In genomic region chr16:30090200-30090865, GRCm38 (mm10) we compare ENCODE assay signal across 24 mouse cellular contexts. TPM values are rescaled to one million over a fixed set of nuclear protein-coding genes. Genes with fewer than 3 reads are reported as not detected.
DNase-seq lines count a peak whose midpoint lies in the region; ATAC-seq and TF ChIP-seq lines count a peak whose summit lies in the region.
"Had no signal": no experiment of that assay in that cellular context is flagged by ENCODE, and none has a peak within 500 bp of the region (broad histone marks: within the 10 kb centered on the region; RNA-seq: fewer than 3 reads in every experiment).

No protein-coding gene starts in this region.

- no peak for TF ChIP-seq CTCF in C2C12 (IDR thresholded peaks at IDR 0.05; ENCODE audit: control insufficient read depth, insufficient read depth, insufficient read length)
- TF ChIP-seq CTCF in left cerebral cortex, adult 2 months (IDR thresholded peaks at IDR 0.05): no peak
- TF ChIP-seq CTCF in kidney, adult 2 months (conservative IDR thresholded peaks at IDR 0.05; ENCODE audit: insufficient read depth, insufficient read length, low read depth, low read length): no peak

- TF ChIP-seq POLR2A in kidney, adult 2 months (IDR thresholded peaks at IDR 0.05; ENCODE audit: low read depth, low read length): no peak

- intact Hi-C loops in left cerebral cortex, adult 2 months (cut with DNase I): no loop called here

- H3K4me2 ChIP-seq in heart, embryonic 11.5 days: no peak overlapping the region
- H3K4me2 ChIP-seq: heart, embryonic 12.5 days; limb, embryonic 13.5 days; stomach, embryonic 15.5 days had no signal

- H3K9ac ChIP-seq in heart, embryonic 11.5 days (ENCODE audit: low read depth, low read length): no peak overlapping the region
- H3K9ac ChIP-seq: heart, embryonic 12.5 days; limb, embryonic 13.5 days; liver, embryonic 14.5 days; stomach, embryonic 15.5 days had no signal

- H3ac ChIP-seq in C2C12 (ENCODE audit: control insufficient read depth, insufficient read length, low read depth): no peak overlapping the region

- WGBS in heart, embryonic 11.5 days (ENCODE audit: insufficient replicate concordance): 79% methylated on average over 9 of the region's 9 CpGs
- WGBS in kidney, adult 2 months: 84% methylated on average over 9 of the region's 9 CpGs

- no peaks in the 10 kb centered on the region for H3K27me3 ChIP-seq in C2C12 (ENCODE audit: control insufficient read depth, insufficient read depth, insufficient read length)
- no peaks in the 10 kb centered on the region; the same call in 1 of the 2 replicates for H3K27me3 ChIP-seq in heart, embryonic 11.5 days (ENCODE audit: control insufficient read depth, insufficient read depth, low read length)
- H3K27me3 ChIP-seq in kidney, adult 2 months (replicated peaks; ENCODE audit: control insufficient read depth, insufficient read depth, low read length): no peaks in the 10 kb centered on the region
- H3K27me3 ChIP-seq: limb, embryonic 13.5 days; stomach, embryonic 15.5 days had no signal

- no peak overlapping the region for H3K4me3 ChIP-seq in C2C12 (ENCODE audit: insufficient read depth, poor library complexity, severe bottlenecking)
- no peak overlapping the region for H3K4me3 ChIP-seq in left cerebral cortex, adult 2 months
- no peak overlapping the region for H3K4me3 ChIP-seq in heart, embryonic 11.5 days (ENCODE audit: low read depth, low read length)
- no peak overlapping the region for H3K4me3 ChIP-seq in kidney, adult 2 months (ENCODE audit: insufficient read depth, low read depth, low read length)
- H3K4me3 ChIP-seq: heart, embryonic 12.5 days; limb, embryonic 13.5 days; myocyte; stomach, embryonic 15.5 days had no signal

- H3K36me3 ChIP-seq in C2C12 (ENCODE audit: control insufficient read depth, insufficient read depth): no peaks in the 10 kb centered on the region
- no peaks in the 10 kb centered on the region for H3K36me3 ChIP-seq in heart, embryonic 11.5 days (ENCODE audit: control insufficient read depth, insufficient read depth, low read length)
- H3K36me3 ChIP-seq in kidney, adult 2 months (ENCODE audit: control insufficient read depth, insufficient read depth, low read length): no peaks in the 10 kb centered on the region
- H3K36me3 ChIP-seq: heart, embryonic 12.5 days; limb, embryonic 13.5 days; stomach, embryonic 15.5 days had no signal

- H3K79me3 ChIP-seq in C2C12 (ENCODE audit: low read depth): no peaks in the 10 kb centered on the region

- DNase-seq in adrenal gland, adult 2 months: peak; percentile 84
- no peak for DNase-seq in adrenal gland, postnatal 4 days (ENCODE audit: low spot score in 2 of 2)
- peak; percentile 28 for DNase-seq in fibroblast of lung, adult 2 months (ENCODE audit: low read depth)
- DNase-seq in lung, postnatal 36 days: peak; percentile 57
- no peak for DNase-seq in left cerebral cortex, adult 2 months (ENCODE audit: extremely low spot score in 1 of 2, low spot score in 2 of 2)
- no peak for DNase-seq in kidney, adult 2 months
- DNase-seq: B cell, adult 2 months; cerebellum, postnatal 10 days; embryo, embryonic 11 days; heart, postnatal 36 days; kidney, adult 11 months; kidney, postnatal 14 days; midbrain, embryonic 14.5 days; right cerebral cortex, adult 18-20 months; thymus, postnatal 36 days had no signal

- no peaks in the 10 kb centered on the region for H3K9me3 ChIP-seq in heart, embryonic 11.5 days (replicated peaks; ENCODE audit: control insufficient read depth, low read length)
- H3K9me3 ChIP-seq: heart, embryonic 12.5 days; limb, embryonic 13.5 days; stomach, embryonic 15.5 days had no signal

- H3K4me1 ChIP-seq in heart, embryonic 11.5 days (ENCODE audit: control insufficient read depth, insufficient read depth, low read length): no peaks in the 10 kb centered on the region
- no peaks in the 10 kb centered on the region for H3K4me1 ChIP-seq in kidney, adult 2 months (ENCODE audit: control insufficient read depth, insufficient read depth, low read length)
- H3K4me1 ChIP-seq: heart, embryonic 12.5 days; stomach, embryonic 15.5 days had no signal

- no peak for ATAC-seq in heart, embryonic 11.5 days (replicated peaks; ENCODE audit: insufficient number of reproducible peaks, low FRiP score, low TSS enrichment)
- ATAC-seq: forebrain, embryonic 16.5 days; hindbrain, embryonic 16.5 days had no signal

- H3K79me2 ChIP-seq in C2C12 (ENCODE audit: control insufficient read depth, insufficient read depth): no peaks in the 10 kb centered on the region

- H3K27ac ChIP-seq in left cerebral cortex, adult 2 months: no peak overlapping the region
- no peak overlapping the region for H3K27ac ChIP-seq in heart, embryonic 11.5 days (ENCODE audit: low read depth, low read length)
- H3K27ac ChIP-seq in kidney, adult 2 months (ENCODE audit: insufficient read depth, low read depth, low read length): no peak overlapping the region
- H3K27ac ChIP-seq: limb, embryonic 13.5 days; liver, embryonic 14.5 days; stomach, embryonic 15.5 days had no signal

TF ChIP-seq in C2C12, 6 proteins besides CTCF, POLR2A, EP300 and RAD21:
- TF ChIP-seq CEBPB (IDR thresholded peaks at IDR 0.05; ENCODE audit: low read depth): no peak
- TF ChIP-seq FOSL1 (IDR thresholded peaks at IDR 0.05; ENCODE audit: insufficient read depth, low read length, poor library complexity, severe bottlenecking): peak; percentile 15
- no peak for TF ChIP-seq MYOG (IDR thresholded peaks at IDR 0.05; ENCODE audit: control insufficient read depth, extremely low read depth, insufficient read length)

RNA-seq across cellular contexts. Expression of gene Hes1, which starts 26.1 kb away (rescaled TPM):
- total RNA-seq in adrenal gland, adult 2 months (2021): 10 to 100 TPM; 13.3 to 40.9 TPM
- polyA plus RNA-seq in adrenal gland, adult 2 months (2012; rRNA removed): 199 and 336 TPM in 2 replicates
- 10 to 100 TPM; 31.4 to 39.1 TPM for total RNA-seq in adrenal gland, postnatal 4 days (2021)
- 41.9 TPM for polyA plus RNA-seq in C2C12 (2012; fragmentation: generic; extraction: Trizol)
- 10 to 100 TPM; 20.2 to 21.8 TPM for total RNA-seq in left cerebral cortex, adult 2 months (2021)
- 29.1 and 30.3 TPM in 2 replicates for polyA plus RNA-seq in heart, embryonic 11.5 days (2014; fragmentation: Nextera tagmentation; extraction: Ambion mirVana)
- 54.4 and 78.8 TPM in 2 replicates for polyA plus RNA-seq in kidney, adult 2 months (2012; rRNA removed)

Comparison
In these comparisons a context has a peak if more than half of its experiments do, and no peak if none do; other contexts are left out.
1. DNase-seq: peak in adrenal gland, adult 2 months (single experiment), fibroblast of lung, adult 2 months (single experiment) and lung, postnatal 36 days (single experiment); none in adrenal gland, postnatal 4 days (0 of 2), left cerebral cortex, adult 2 months (0 of 2) and kidney, adult 2 months (single experiment).